Comparison of ENCODE assay signal across 20 mouse cellular contexts in the genomic region with DNA sequence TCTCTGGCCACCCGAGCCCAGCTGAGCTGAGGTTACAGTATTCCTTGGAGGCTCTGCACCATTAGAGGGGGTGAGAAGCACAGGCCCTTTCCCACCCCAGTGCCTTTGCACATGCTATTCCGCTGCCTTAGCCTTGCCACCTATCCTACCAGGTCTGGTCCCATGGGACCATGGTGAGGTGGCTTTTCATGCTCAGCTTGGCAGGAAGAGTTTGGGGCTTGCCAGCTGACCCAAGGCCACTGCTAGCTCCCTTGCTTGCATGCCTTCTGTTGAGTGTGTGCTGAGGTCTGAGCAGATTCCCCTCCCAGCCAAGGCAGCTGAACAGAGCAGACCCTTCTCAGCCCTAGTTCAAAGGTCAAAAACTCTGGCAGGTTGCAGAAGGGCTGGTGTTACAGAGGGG.
DNase-seq lines count a peak whose midpoint lies in the region; ATAC-seq and TF ChIP-seq lines count a peak whose summit lies in the region.
"Had no signal": no experiment of that assay in that cellular context is flagged by ENCODE, and none has a peak within 500 bp of the region (broad histone marks: within the 10 kb centered on the region; RNA-seq: fewer than 3 reads in every experiment).

No protein-coding gene starts in this region.

- no peaks in the 10 kb centered on the region for H3K9me3 ChIP-seq in heart, embryonic 10.5 days
- no peaks in the 10 kb centered on the region for H3K9me3 ChIP-seq in heart, embryonic 12.5 days (replicated peaks)
- H3K9me3 ChIP-seq: embryonic facial prominence, embryonic 13.5 days; forebrain, embryonic 15.5 days; limb, embryonic 12.5 days; midbrain, embryonic 12.5 days; neural tube, embryonic 13.5 days had no signal

- no peak for TF ChIP-seq CTCF in layer of hippocampus, adult 2 months (conservative IDR thresholded peaks at IDR 0.05)

- peaks cover 80% of the 10 kb centered on the region for H3K4me1 ChIP-seq in heart, embryonic 10.5 days
- peaks cover 61% of the 10 kb centered on the region for H3K4me1 ChIP-seq in heart, embryonic 12.5 days (replicated peaks)

- no peak overlapping the region for H3K4me2 ChIP-seq in heart, embryonic 12.5 days
- H3K4me2 ChIP-seq: embryonic facial prominence, embryonic 13.5 days; forebrain, embryonic 15.5 days; limb, embryonic 12.5 days; midbrain, embryonic 12.5 days; neural tube, embryonic 13.5 days had no signal

- no peak overlapping the region for H3K4me3 ChIP-seq in heart, embryonic 10.5 days
- no peak overlapping the region for H3K4me3 ChIP-seq in heart, embryonic 12.5 days
- no peak overlapping the region for H3K4me3 ChIP-seq in layer of hippocampus, adult 2 months
- H3K4me3 ChIP-seq: embryonic facial prominence, embryonic 13.5 days; forebrain, embryonic 15.5 days; heart, adult 2 months; limb, embryonic 12.5 days; midbrain, embryonic 12.5 days; neural tube, embryonic 13.5 days had no signal

- H3K9ac ChIP-seq in heart, embryonic 12.5 days, result no peak overlapping the region
- H3K9ac ChIP-seq: forebrain, embryonic 15.5 days; limb, embryonic 12.5 days; liver, embryonic 14.5 days; midbrain, embryonic 12.5 days; neural tube, embryonic 13.5 days had no signal

- DNase-seq in heart, embryonic 10.5 days (ENCODE audit: low spot score), result no peak
- DNase-seq in layer of hippocampus, adult 2 months (ENCODE audit: low spot score in 2 of 2), result no peak
- DNase-seq in layer of hippocampus, postnatal 36 days, result no peak
- peak; percentile 54 for DNase-seq in adrenal gland, adult 8-10 months
- peak; percentile 65 to 68 for DNase-seq in adrenal gland, postnatal 36 days
- no peak for DNase-seq in thymus, postnatal 10 days (ENCODE audit: low spot score in 2 of 2)
- DNase-seq: B cell, adult 2 months; cerebellum, adult 9-10 months; kidney, adult 2 months; kidney, postnatal 14 days; thymus, adult 18-20 months had no signal

- ATAC-seq in heart, embryonic 12.5 days (ENCODE audit: insufficient number of reproducible peaks, low FRiP score), result no peak

- H3K27ac ChIP-seq in heart, embryonic 10.5 days, result peak overlapping the region; percentile 17
- no peak overlapping the region for H3K27ac ChIP-seq in heart, embryonic 12.5 days (ENCODE audit: poor library complexity, severe bottlenecking)
- peak overlapping the region; percentile 84 for H3K27ac ChIP-seq in layer of hippocampus, adult 2 months
- H3K27ac ChIP-seq: embryonic facial prominence, embryonic 13.5 days; forebrain, embryonic 15.5 days; heart, adult 2 months; limb, embryonic 12.5 days; liver, embryonic 14.5 days; macrophage had no signal

- WGBS in heart, embryonic 10.5 days, result 89% methylated on average over 2 of the region's 2 CpGs
- WGBS in heart, embryonic 12.5 days, result 89% methylated on average over 2 of the region's 2 CpGs

- H3K27me3 ChIP-seq in heart, embryonic 10.5 days (ENCODE audit: insufficient read depth, poor library complexity, severe bottlenecking), result no peaks in the 10 kb centered on the region
- H3K27me3 ChIP-seq in heart, embryonic 12.5 days (replicated peaks), result no peaks in the 10 kb centered on the region
- H3K27me3 ChIP-seq: forebrain, embryonic 15.5 days; midbrain, embryonic 12.5 days; neural tube, embryonic 13.5 days had no signal

- H3K36me3 ChIP-seq in heart, embryonic 10.5 days, result peaks cover 10% of the 10 kb centered on the region; the same call in 1 of the 2 replicates
- peaks cover 3% of the 10 kb centered on the region; the same call in 1 of the 2 replicates for H3K36me3 ChIP-seq in heart, embryonic 12.5 days
- H3K36me3 ChIP-seq: embryonic facial prominence, embryonic 13.5 days; forebrain, embryonic 15.5 days; limb, embryonic 12.5 days; midbrain, embryonic 12.5 days; neural tube, embryonic 13.5 days had no signal

Comparison
In these comparisons a context has a peak if more than half of its experiments do, and no peak if none do; other contexts are left out.
1. DNase-seq: peak in adrenal gland, adult 8-10 months (single experiment) and adrenal gland, postnatal 36 days (2 of 2); none in heart, embryonic 10.5 days (single experiment), layer of hippocampus, adult 2 months (0 of 2), layer of hippocampus, postnatal 36 days (0 of 2) and thymus, postnatal 10 days (0 of 2).